Mouse (Mus musculus) forebrain, embryonic 15.5 days (tissue): ENCODE data around the gene Fyn. TPM values are rescaled to one million over a fixed set of nuclear protein-coding genes. Genes with fewer than 3 reads are reported as not detected.

Experiments
- ATAC-seq: fragments of 200-750 bp; cut with Nextera tagmentation; replicated peaks from 2 replicates; pipeline ENCODE4 v1.8.0; 2017; ENCODE audit warnings: mild to moderate bottlenecking, moderate TSS enrichment, moderate library complexity
- H3K27ac ChIP-seq: fragments of 300-500 bp; sonication (generic); replicated peaks from 2 replicates; pipeline ENCODE4 v1.5.1; 2015; ENCODE audit warnings: mild to moderate bottlenecking, inconsistent platforms
- H3K27me3 ChIP-seq: fragments of 300-500 bp; sonication (generic); 2 replicates; pipeline ENCODE4 v1.6.1; 2015; ENCODE audit warnings: inconsistent platforms
- H3K36me3 ChIP-seq: fragments of 300-500 bp; sonication (generic); 2 replicates; pipeline ENCODE4 v1.6.1; 2015; ENCODE audit warnings: mild to moderate bottlenecking, inconsistent platforms
- H3K4me1 ChIP-seq: fragments of 300-500 bp; sonication (generic); 2 replicates; pipeline ENCODE4 v1.6.1; 2015; ENCODE audit warnings: inconsistent platforms
- H3K4me2 ChIP-seq: fragments of 300-500 bp; sonication (generic); replicated peaks from 2 replicates; pipeline ENCODE4 v1.6.1; 2015; ENCODE audit warnings: mild to moderate bottlenecking, inconsistent platforms
- H3K4me3 ChIP-seq: fragments of 300-500 bp; sonication (generic); 2 replicates; pipeline ENCODE4 v1.5.1; 2015; ENCODE audit warnings: mild to moderate bottlenecking, inconsistent platforms
- H3K9ac ChIP-seq: fragments of 300-500 bp; sonication (generic); replicated peaks from 2 replicates; pipeline ENCODE4 v1.6.1; 2015; ENCODE audit warnings: mild to moderate bottlenecking, inconsistent platforms
- H3K9me3 ChIP-seq: fragments of 300-500 bp; sonication (generic); 2 replicates; pipeline ENCODE4 v1.6.1; 2016; ENCODE audit warnings: inconsistent platforms
- WGBS: fragments of 180-500 bp; shearing (Covaris S2); methylation state at CpG from one replicate; pipeline ENCODE4 v1.1.7; 2015; ENCODE audit warnings: mixed read lengths; 5-methylcytosine and 5-hydroxymethylcytosine counted together
- polyA plus RNA-seq: library from polyadenylated mRNA; unstranded; fragments of >200 nt; fragmentation: Nextera tagmentation; extraction: Ambion mirVana; gene quantifications from 2 replicates; pipeline ENCODE4 v1.2.1, GENCODE M21; 2015

Gene Fyn
- polyA plus RNA-seq, 1 experiment from 2014 or later = 79.3 TPM

DNA sequence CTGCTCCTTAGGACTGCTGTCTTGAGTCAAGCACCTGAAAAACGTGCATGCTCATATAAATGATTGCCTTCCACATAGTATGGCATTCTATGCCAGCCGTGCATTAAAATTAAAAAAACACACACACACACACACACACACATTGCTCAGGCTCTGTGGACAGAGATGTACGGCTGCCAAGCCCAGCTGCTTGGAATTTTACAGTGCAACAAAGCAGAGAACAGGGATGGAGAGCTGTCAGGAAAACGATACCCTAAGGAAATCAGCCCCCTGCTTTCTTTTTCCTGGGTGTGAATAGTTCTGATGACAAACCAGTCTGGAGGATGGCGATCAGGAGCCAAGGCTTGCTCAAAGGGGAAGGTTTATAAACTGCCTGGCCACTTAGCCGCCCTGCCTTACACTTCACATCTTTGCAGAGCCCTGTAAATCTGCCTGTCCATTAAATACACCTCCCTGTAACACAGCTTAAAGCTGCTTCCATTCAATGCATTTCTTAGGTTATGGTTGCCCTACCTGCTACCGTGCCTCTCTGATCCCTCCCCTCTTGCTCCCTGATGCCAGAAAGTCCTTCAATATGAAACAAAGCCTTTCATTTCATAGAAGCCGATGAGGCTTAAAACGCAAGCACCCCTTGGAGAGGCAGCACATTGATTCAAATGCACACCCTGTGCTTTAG lies 228.6 kb downstream of the Fyn start:
- ATAC-seq = peak; percentile 74
- 15% methylated on average over 9 of the region's 9 CpGs for WGBS
- no peak overlapping the region for H3K9ac ChIP-seq
- peak overlapping the region; percentile 69 for H3K27ac ChIP-seq
- H3K4me2 ChIP-seq = no peak overlapping the region
- H3K9me3 ChIP-seq = peaks cover 3% of the 10 kb centered on the region; the same call in 1 of the 2 replicates
- H3K4me1 ChIP-seq = peaks cover 23% of the 10 kb centered on the region
- no peak overlapping the region for H3K4me3 ChIP-seq
- no peaks in the 10 kb centered on the region for H3K27me3 ChIP-seq
- H3K36me3 ChIP-seq = no peaks in the 10 kb centered on the region

DNA sequence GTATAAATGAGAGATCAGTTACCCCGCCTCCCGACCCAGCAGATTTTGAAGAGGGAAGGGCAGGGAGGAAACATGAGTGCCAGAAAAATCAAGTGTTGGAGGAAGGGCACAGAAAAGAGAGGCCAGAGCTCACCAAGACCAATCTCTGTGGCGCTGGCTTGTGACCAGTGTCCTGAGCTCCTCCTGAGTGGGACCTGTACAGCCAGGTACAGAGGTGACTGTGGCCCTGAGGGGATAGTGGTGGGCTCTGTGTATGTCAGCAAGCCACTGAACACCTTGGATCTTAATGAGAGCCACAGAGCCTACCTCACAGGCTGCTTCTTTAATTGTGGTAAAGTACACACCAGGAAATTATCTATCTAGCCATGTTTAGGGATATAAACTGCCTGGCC lies 229.1 kb downstream of the Fyn start:
- 37% methylated on average over 3 of the region's 3 CpGs for WGBS
- H3K9ac ChIP-seq = no peak overlapping the region
- H3K27me3 ChIP-seq = no peaks in the 10 kb centered on the region
- H3K36me3 ChIP-seq = no peaks in the 10 kb centered on the region
- peaks cover 3% of the 10 kb centered on the region; the same call in 1 of the 2 replicates for H3K9me3 ChIP-seq
- peak overlapping the region; percentile 69 for H3K27ac ChIP-seq
- H3K4me2 ChIP-seq = no peak overlapping the region
- H3K4me1 ChIP-seq = peaks cover 23% of the 10 kb centered on the region
- no peak overlapping the region for H3K4me3 ChIP-seq
- peak; percentile 36; the same call in 1 of the 2 replicates for ATAC-seq

DNA sequence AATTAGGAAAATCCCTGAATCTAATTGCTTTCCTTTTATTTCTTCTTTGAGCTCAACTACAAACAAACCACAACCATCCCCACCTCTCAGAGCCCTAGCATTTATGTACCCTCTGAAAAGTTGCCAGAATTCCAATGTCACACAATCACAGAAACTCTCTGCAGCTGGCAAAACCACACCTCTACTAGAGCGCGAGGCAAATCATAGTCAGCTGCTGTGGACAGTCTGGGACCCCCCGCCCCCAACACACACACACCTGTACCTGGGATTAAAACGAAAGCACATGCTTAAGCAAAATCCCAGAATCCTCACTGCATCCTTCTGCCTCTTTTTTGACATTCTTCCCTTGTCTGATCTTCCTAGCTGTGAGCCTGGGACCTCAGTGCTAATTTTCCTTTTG lies 230.9 kb downstream of the Fyn start:
- Histone ChIP-seq H3K36me3 (no peaks in the 10 kb centered on the region), H3K4me2 (no peak overlapping the region), H3K9me3 (0 out of 2 replicates have a peak, but pooled peaks cover under 1% of the 10 kb centered on the region), H3K4me3 (no peak overlapping the region), H3K9ac (no peak overlapping the region), H3K27me3 (no peaks in the 10 kb centered on the region), H3K4me1 (peaks cover 23% of the 10 kb centered on the region), H3K27ac (no peak overlapping the region)
- WGBS = 92% methylated on average over 4 of the region's 4 CpGs
- ATAC-seq = no peak

DNA sequence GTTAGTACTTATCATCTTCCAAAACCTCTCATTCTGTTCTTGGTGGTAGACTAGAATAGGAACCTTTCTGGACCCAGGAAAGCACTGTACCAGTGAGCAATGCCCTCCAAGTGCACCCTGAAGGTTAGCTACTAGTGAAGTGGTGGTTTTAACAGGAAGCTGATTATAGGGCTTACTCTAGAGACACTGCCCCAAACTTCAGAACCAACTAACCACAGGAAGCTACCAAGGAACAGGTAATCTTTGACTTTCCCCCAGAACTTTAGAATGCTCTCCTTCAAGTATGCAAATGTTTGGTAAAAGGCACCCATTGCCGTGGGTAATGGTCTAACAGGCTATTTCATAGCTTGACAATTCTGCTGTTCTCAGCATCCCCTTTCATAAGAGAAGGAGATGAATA lies 231.5 kb downstream of the Fyn start:
- no peak overlapping the region for H3K4me2 ChIP-seq
- no peak overlapping the region for H3K4me3 ChIP-seq
- no peak overlapping the region for H3K27ac ChIP-seq
- H3K27me3 ChIP-seq = no peaks in the 10 kb centered on the region
- H3K9ac ChIP-seq = no peak overlapping the region
- WGBS = 69% methylated on average over 1 of the region's 1 CpGs
- H3K9me3 ChIP-seq = 0 out of 2 replicates have a peak, but pooled peaks cover 4% of the 10 kb centered on the region
- no peaks in the 10 kb centered on the region for H3K36me3 ChIP-seq
- peaks cover 23% of the 10 kb centered on the region for H3K4me1 ChIP-seq
- ATAC-seq = no peak

DNA sequence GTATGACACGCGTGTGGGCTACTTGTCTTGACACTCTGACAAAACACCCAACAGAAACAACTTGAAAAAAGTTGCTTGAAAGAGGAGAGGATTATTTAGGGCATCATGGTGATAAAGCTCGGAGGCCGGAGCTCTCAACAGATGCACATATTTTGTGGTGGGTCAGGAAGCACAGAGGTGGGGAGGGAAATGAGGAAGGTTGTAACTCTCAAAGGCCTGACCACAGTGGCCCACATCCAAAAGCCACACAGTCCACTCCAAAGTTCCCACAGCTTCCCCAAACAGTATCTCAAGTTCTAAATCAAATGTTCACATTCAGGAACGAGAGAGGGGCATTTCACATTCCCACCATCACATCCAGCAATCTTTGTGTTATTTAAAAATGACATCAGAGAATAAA lies 232.4 kb downstream of the Fyn start:
- no peak overlapping the region for H3K4me3 ChIP-seq
- no peak overlapping the region for H3K27ac ChIP-seq
- no peak overlapping the region for H3K9ac ChIP-seq
- WGBS = 87% methylated on average over 5 of the region's 5 CpGs
- peaks cover 18% of the 10 kb centered on the region for H3K4me1 ChIP-seq
- no peaks in the 10 kb centered on the region for H3K36me3 ChIP-seq
- no peaks in the 10 kb centered on the region for H3K27me3 ChIP-seq
- ATAC-seq = no peak
- no peak overlapping the region for H3K4me2 ChIP-seq
- H3K9me3 ChIP-seq = 0 out of 2 replicates have a peak, but pooled peaks cover 4% of the 10 kb centered on the region

DNA sequence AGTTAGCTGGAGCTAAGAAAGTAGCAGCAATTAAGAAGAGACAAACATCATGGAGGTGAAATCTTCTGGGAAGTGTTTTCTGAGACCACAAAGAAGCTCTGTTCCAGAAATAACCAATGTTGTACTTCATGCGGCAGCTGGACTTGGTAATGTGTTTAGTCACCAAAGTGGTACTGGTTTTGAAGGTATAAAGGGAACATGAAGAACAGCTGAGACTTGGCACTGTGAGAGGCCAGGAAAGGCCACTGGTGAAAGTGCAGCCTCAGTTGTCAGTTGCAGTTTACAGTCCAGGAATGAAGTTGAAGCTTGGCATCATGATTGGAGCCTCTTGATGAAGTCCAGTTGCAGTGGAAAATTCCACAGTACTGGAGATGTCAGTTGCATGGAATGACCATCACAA lies 237.8 kb downstream of the Fyn start:
- 89% methylated on average over 1 of the region's 1 CpGs for WGBS
- Histone ChIP-seq H3K4me3 (no peak overlapping the region), H3K9ac (no peak overlapping the region), H3K27ac (no peak overlapping the region), H3K27me3 (no peaks in the 10 kb centered on the region), H3K36me3 (no peaks in the 10 kb centered on the region), H3K4me2 (no peak overlapping the region), H3K9me3 (0 out of 2 replicates have a peak, but pooled peaks cover 4% of the 10 kb centered on the region), H3K4me1 (no peaks in the 10 kb centered on the region)
- no peak for ATAC-seq

DNA sequence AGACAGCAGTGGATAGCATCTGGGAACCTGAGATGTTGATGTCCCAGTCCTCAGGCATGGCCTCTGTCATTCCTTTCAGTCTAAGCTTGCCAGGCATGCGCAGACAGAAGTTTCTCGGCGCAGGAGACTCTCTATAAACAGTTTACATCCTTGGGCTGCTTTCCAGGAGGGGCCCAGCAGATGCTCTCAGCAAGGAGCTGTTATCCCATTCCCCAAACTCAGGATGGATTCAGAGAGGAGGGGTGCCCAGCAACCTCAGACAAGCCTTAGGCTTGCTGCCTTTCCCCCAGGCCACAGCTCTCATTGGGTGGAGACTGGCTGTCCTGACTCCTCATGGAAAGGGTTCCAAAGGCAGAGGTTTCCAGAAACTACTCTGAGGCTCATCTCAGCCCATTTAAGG lies 242.6 kb downstream of the Fyn start:
- H3K9ac ChIP-seq = no peak overlapping the region
- H3K27ac ChIP-seq = no peak overlapping the region
- H3K27me3 ChIP-seq = no peaks in the 10 kb centered on the region
- H3K4me3 ChIP-seq = no peak overlapping the region
- no peaks in the 10 kb centered on the region for H3K9me3 ChIP-seq
- H3K4me1 ChIP-seq = peaks cover 22% of the 10 kb centered on the region
- no peak for ATAC-seq
- 83% methylated on average over 3 of the region's 3 CpGs for WGBS
- no peaks in the 10 kb centered on the region for H3K36me3 ChIP-seq
- no peak overlapping the region for H3K4me2 ChIP-seq

DNA sequence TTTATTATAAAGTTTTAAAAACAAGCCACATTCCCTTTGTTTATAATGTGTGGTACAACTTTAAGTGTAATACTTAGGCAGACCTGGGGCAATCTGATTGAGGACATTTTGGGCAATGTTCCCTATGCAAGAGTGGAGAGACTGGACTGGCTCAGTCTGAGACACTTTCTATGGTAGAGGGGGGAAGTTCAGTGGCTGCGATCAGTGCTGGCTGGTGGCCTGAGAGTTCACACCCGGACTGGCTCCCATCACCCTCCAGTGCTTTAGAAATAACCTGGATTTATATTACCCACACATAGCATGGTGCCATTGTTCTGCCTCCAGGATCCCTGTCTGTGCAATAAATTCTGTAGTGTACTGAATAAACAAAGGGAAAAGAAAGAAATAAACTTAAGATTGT lies 243.5 kb downstream of the Fyn start:
- H3K27me3 ChIP-seq = no peaks in the 10 kb centered on the region
- H3K9ac ChIP-seq = no peak overlapping the region
- no peaks in the 10 kb centered on the region for H3K9me3 ChIP-seq
- 63% methylated on average over 2 of the region's 2 CpGs for WGBS
- peaks cover 22% of the 10 kb centered on the region for H3K4me1 ChIP-seq
- H3K27ac ChIP-seq = no peak overlapping the region
- ATAC-seq = no peak
- no peak overlapping the region for H3K4me3 ChIP-seq
- H3K4me2 ChIP-seq = no peak overlapping the region
- H3K36me3 ChIP-seq = no peaks in the 10 kb centered on the region

DNA sequence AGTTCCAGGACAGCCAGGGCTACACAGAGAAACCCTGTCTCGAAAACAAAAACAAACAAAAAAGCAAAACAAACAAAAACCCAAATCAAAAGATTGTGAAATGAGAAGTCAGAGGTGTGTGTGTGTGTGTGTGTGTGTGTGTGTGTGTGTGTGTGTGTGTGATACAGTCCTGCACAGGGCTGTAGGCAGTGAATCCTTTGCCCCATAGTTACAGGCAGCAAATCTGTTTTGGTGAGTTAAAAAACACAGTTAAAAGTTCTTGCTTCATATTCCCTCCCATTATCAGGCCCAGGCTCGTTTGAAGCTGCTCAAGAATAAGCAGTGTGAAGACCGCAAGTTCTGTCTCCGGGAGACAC lies 244.0 kb downstream of the Fyn start, which contains the start of gene Traf3ip2:
Gene Traf3ip2, plus strand, starts transcription at position 302 of the 356 bp plus-strand sequence.
- Histone ChIP-seq H3K4me1 (peaks cover 22% of the 10 kb centered on the region), H3K9me3 (no peaks in the 10 kb centered on the region), H3K36me3 (no peaks in the 10 kb centered on the region), H3K27me3 (no peaks in the 10 kb centered on the region), H3K9ac (no peak within 1 kb of the TSS), H3K27ac (no peak within 1 kb of the TSS), H3K4me2 (no peak within 1 kb of the TSS; the same call in 1 of the 2 replicates), H3K4me3 (no peak within 1 kb of the TSS)
- WGBS = 53% methylated on average over 4 of the region's 4 CpGs
- no peak for ATAC-seq

DNA sequence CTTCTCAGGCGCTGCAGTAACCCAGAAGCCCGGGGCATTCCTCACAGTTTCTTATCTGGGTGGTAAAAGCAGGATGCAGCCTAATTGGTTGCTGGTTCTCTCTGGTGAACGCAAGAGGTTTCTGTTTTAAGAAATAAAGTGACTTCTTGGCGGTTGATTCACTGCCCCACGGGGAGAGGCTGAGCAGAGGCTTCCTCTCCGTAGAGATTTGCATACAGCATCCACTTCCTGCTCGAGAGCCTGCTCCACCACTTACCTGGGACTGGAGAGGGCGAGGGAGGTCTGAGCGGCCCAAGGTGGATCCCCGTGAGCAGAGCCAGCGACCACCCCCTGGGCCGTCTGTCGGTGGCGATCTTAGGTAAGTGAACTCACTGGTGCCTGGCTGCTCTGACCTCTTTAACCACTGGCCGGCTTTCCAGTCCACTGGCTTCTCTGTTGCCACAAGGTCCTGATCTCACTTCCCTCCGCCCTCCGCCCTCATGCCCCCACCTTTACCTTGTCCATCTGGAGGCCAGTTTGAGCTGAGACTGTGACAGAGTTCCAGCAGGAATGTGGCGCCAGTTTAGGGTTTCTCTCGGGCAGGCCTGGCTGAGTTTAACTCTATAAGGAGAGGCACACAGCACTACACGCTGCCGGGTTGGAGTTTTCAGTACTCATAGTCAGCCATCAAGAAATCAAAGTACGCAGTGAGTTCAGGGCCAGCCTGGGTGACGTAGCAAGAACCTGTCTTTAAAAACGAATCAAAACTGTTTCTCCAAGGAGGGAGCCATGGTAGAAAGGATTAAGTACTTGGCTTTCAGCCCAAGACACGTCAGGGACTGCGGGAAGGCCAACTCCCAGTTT lies 244.6 kb downstream of the Fyn start:
- Histone ChIP-seq H3K9ac (no peak overlapping the region), H3K4me3 (no peak overlapping the region), H3K36me3 (no peaks in the 10 kb centered on the region), H3K4me2 (no peak overlapping the region; the same call in 1 of the 2 replicates), H3K9me3 (no peaks in the 10 kb centered on the region), H3K27ac (no peak overlapping the region), H3K4me1 (peaks cover 22% of the 10 kb centered on the region), H3K27me3 (no peaks in the 10 kb centered on the region)
- 12% methylated on average over 26 of the region's 26 CpGs for WGBS
- ATAC-seq = 0 out of 2 replicates have a peak, but pooled peaks have one; percentile 30

DNA sequence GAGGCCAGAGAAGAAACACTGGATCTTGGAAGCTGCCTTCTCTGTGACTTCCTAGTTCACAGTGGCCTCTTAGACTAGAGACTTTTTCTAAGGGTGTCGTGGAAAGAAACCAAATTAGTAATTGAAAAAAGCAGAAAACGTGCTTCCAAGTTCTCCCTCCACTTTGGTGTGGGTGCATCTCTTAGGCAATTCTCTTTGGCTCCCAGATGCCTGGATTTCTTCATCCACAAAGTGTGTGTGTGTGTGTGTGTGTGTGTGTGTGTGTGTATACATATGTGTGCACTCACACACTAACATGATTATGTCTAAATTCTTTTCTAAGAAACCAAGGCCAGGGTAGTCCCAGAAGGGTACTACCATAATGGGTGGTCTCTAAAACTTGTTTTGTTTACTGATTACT lies 245.3 kb downstream of the Fyn start:
- H3K27ac ChIP-seq = no peak overlapping the region
- H3K4me3 ChIP-seq = no peak overlapping the region
- H3K9ac ChIP-seq = no peak overlapping the region
- no peak overlapping the region for H3K4me2 ChIP-seq
- no peak for ATAC-seq
- H3K4me1 ChIP-seq = peaks cover 22% of the 10 kb centered on the region
- no peaks in the 10 kb centered on the region for H3K36me3 ChIP-seq
- WGBS = 23% methylated on average over 2 of the region's 2 CpGs
- no peaks in the 10 kb centered on the region for H3K9me3 ChIP-seq
- H3K27me3 ChIP-seq = no peaks in the 10 kb centered on the region

DNA sequence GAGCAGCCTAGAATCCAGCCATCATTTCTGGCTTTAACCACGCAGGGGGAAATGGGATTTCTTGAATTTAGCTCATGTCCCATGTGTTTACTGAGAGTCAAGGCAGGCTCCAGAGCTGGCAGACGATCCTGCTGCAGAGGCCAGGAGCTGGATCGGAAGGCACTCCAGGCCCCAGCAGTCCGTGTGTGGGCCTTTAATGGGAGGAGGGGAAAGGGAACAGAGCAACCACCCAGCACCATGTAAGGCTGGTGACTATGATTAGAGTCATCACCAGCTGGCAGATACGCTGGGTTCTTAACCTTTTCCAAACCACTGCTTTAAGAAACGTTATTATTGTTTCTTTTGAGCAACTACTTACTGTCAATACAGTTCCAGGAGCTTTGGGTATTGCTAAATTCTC lies 246.0 kb downstream of the Fyn start:
- Histone ChIP-seq H3K4me1 (peaks cover 22% of the 10 kb centered on the region), H3K9me3 (no peaks in the 10 kb centered on the region), H3K4me3 (no peak overlapping the region), H3K9ac (no peak overlapping the region), H3K27ac (no peak overlapping the region), H3K27me3 (no peaks in the 10 kb centered on the region), H3K4me2 (no peak overlapping the region), H3K36me3 (no peaks in the 10 kb centered on the region)
- no peak for ATAC-seq
- WGBS = 23% methylated on average over 6 of the region's 6 CpGs
